Mouse (Mus musculus): ENCODE results near the gene Arl11.

- TF ChIP-seq CTCF (IDR thresholded peaks at IDR 0.05; ENCODE audit: low read depth) = no peak
- TF ChIP-seq EP300 (IDR thresholded peaks at IDR 0.05; ENCODE audit: low read depth) = no peak
Observed at GRCm38 (mm10) chr14:61354251-61355235, 45.0 kb downstream of the Arl11 start.

All from heart, postnatal 0 days (tissue).